Mouse (Mus musculus) spleen, adult 2 months (tissue): ENCODE measurements around the gene 4931414P19Rik.

Source experiments
- CTCF ChIP-seq: fragments of 200-500 bp; IDR thresholded peaks from 2 replicates; pipeline ENCODE4 v1.5.1; 2011; ENCODE audit warnings: mild to moderate bottlenecking, inconsistent platforms; ENCODE audit not compliant: insufficient read depth, insufficient read length, insufficient replicate concordance; ENCODE audit errors: extremely low read depth
- POLR2A ChIP-seq: fragments of 200-500 bp; IDR thresholded peaks from 2 replicates; pipeline ENCODE4 v1.6.1; 2011; ENCODE audit warnings: low read depth, low read length, inconsistent platforms

DNA sequence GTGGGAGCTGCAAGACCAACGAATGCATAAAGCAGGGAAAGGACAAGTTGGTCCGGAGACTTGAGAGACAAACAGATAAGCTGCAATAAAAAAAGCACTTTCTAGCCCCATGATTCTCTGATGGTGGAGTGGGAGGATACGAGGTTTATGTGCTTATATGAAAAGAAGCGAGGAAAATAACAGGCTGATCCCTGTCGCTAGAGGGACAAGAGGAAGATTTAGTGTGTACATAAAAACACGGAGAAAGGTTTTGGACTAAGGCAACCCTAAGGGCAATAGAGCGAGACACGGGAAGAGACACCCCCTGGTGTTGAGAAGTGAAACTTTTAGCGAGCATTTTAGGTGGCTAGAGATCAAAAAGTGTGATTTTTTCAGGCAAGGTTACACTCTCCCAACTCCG, 27.7 kb downstream of the 4931414P19Rik start:
- TF ChIP-seq CTCF (peak; percentile 33; the same call in 1 of the 2 replicates), POLR2A (no peak)
